Mouse (Mus musculus): ENCODE measurements around the gene Suclg2. TPM values are rescaled to one million over a fixed set of nuclear protein-coding genes. Genes with fewer than 3 reads are reported as not detected.

Suclg2 gene
- polyA plus RNA-seq, 1 experiment from 2014 or later: 112 TPM

GRCm38 (mm10) chr6:95709106-95709505, 9.5 kb downstream of the Suclg2 start:
- no peak overlapping the region for H3K27ac ChIP-seq (ENCODE audit: low read depth, low read length)
- WGBS: 43% methylated on average over 5 of the region's 5 CpGs
- peaks cover 47% of the 10 kb centered on the region for H3K4me1 ChIP-seq (ENCODE audit: control insufficient read depth, insufficient read depth, low read length)
- no peaks in the 10 kb centered on the region for H3K9me3 ChIP-seq (ENCODE audit: control insufficient read depth, low read length)
- no peak for ATAC-seq (ENCODE audit: low FRiP score, low TSS enrichment)
- H3K4me2 ChIP-seq (replicated peaks; ENCODE audit: low read depth, low read length): no peak overlapping the region
- no peak overlapping the region for H3K9ac ChIP-seq (ENCODE audit: low read depth, low read length)
- H3K4me3 ChIP-seq (ENCODE audit: low read length): no peak overlapping the region
- H3K27me3 ChIP-seq (ENCODE audit: control insufficient read depth, insufficient read depth, low read length): no peaks in the 10 kb centered on the region
- H3K36me3 ChIP-seq (ENCODE audit: control insufficient read depth, insufficient read depth, low read length): no peaks in the 10 kb centered on the region

GRCm38 (mm10) chr6:95704626-95705025, 14.0 kb downstream of the Suclg2 start:
- ATAC-seq (ENCODE audit: low FRiP score, low TSS enrichment): no peak
- H3K9me3 ChIP-seq (ENCODE audit: control insufficient read depth, low read length): no peaks in the 10 kb centered on the region
- H3K27ac ChIP-seq (ENCODE audit: low read depth, low read length): no peak overlapping the region
- no peak overlapping the region for H3K4me2 ChIP-seq (replicated peaks; ENCODE audit: low read depth, low read length)
- peaks cover 22% of the 10 kb centered on the region; the same call in 1 of the 2 replicates for H3K4me1 ChIP-seq (ENCODE audit: control insufficient read depth, insufficient read depth, low read length)
- H3K4me3 ChIP-seq (ENCODE audit: low read length): no peak overlapping the region
- H3K9ac ChIP-seq (ENCODE audit: low read depth, low read length): no peak overlapping the region
- 69% methylated on average over 4 of the region's 4 CpGs for WGBS
- H3K36me3 ChIP-seq (ENCODE audit: control insufficient read depth, insufficient read depth, low read length): no peaks in the 10 kb centered on the region; the same call in 1 of the 2 replicates
- no peaks in the 10 kb centered on the region for H3K27me3 ChIP-seq (ENCODE audit: control insufficient read depth, insufficient read depth, low read length)

GRCm38 (mm10) chr6:95702200-95702599, 16.4 kb downstream of the Suclg2 start:
- Histone ChIP-seq H3K27ac (ENCODE audit: low read depth, low read length) (no peak overlapping the region), H3K4me1 (ENCODE audit: control insufficient read depth, insufficient read depth, low read length) (peaks cover 23% of the 10 kb centered on the region; the same call in 1 of the 2 replicates), H3K9me3 (ENCODE audit: control insufficient read depth, low read length) (no peaks in the 10 kb centered on the region), H3K9ac (ENCODE audit: low read depth, low read length) (no peak overlapping the region), H3K4me3 (ENCODE audit: low read length) (no peak overlapping the region), H3K4me2 (replicated peaks; ENCODE audit: low read depth, low read length) (no peak overlapping the region), H3K27me3 (ENCODE audit: control insufficient read depth, insufficient read depth, low read length) (no peaks in the 10 kb centered on the region), H3K36me3 (ENCODE audit: control insufficient read depth, insufficient read depth, low read length) (no peaks in the 10 kb centered on the region; the same call in 1 of the 2 replicates)
- no peak for ATAC-seq (ENCODE audit: low FRiP score, low TSS enrichment)
- 64% methylated on average over 9 of the region's 9 CpGs for WGBS

- WGBS: 29% methylated on average over 7 of the region's 7 CpGs
- no peak overlapping the region for H3K27ac ChIP-seq (ENCODE audit: low read depth, low read length)
Observed at GRCm38 (mm10) chr6:95701786-95702185, 16.8 kb downstream of the Suclg2 start.

GRCm38 (mm10) chr6:95700981-95701610, 17.5 kb downstream of the Suclg2 start:
- no peak overlapping the region for H3K4me2 ChIP-seq (replicated peaks; ENCODE audit: low read depth, low read length)

More at GRCm38 (mm10) chr6:95701786-95702185, 16.8 kb downstream of the Suclg2 start:
- no peak overlapping the region for H3K4me3 ChIP-seq (ENCODE audit: low read length)
- peak; percentile 76 for ATAC-seq (ENCODE audit: low FRiP score, low TSS enrichment)
- H3K36me3 ChIP-seq (ENCODE audit: control insufficient read depth, insufficient read depth, low read length): no peaks in the 10 kb centered on the region; the same call in 1 of the 2 replicates
- H3K9me3 ChIP-seq (ENCODE audit: control insufficient read depth, low read length): no peaks in the 10 kb centered on the region
- H3K9ac ChIP-seq (ENCODE audit: low read depth, low read length): no peak overlapping the region
- no peaks in the 10 kb centered on the region for H3K27me3 ChIP-seq (ENCODE audit: control insufficient read depth, insufficient read depth, low read length)
- H3K4me2 ChIP-seq (replicated peaks; ENCODE audit: low read depth, low read length): no peak overlapping the region
- H3K4me1 ChIP-seq (ENCODE audit: control insufficient read depth, insufficient read depth, low read length): peaks cover 23% of the 10 kb centered on the region; the same call in 1 of the 2 replicates

GRCm38 (mm10) chr6:95700191-95700590, 18.4 kb downstream of the Suclg2 start:
- no peaks in the 10 kb centered on the region; the same call in 1 of the 2 replicates for H3K36me3 ChIP-seq (ENCODE audit: control insufficient read depth, insufficient read depth, low read length)
- H3K27me3 ChIP-seq (ENCODE audit: control insufficient read depth, insufficient read depth, low read length): no peaks in the 10 kb centered on the region
- H3K4me1 ChIP-seq (ENCODE audit: control insufficient read depth, insufficient read depth, low read length): peaks cover 23% of the 10 kb centered on the region; the same call in 1 of the 2 replicates
- no peak overlapping the region for H3K4me2 ChIP-seq (replicated peaks; ENCODE audit: low read depth, low read length)
- WGBS: 53% methylated on average over 5 of the region's 5 CpGs
- H3K4me3 ChIP-seq (ENCODE audit: low read length): no peak overlapping the region
- H3K9me3 ChIP-seq (ENCODE audit: control insufficient read depth, low read length): no peaks in the 10 kb centered on the region
- no peak overlapping the region for H3K27ac ChIP-seq (ENCODE audit: low read depth, low read length)
- H3K9ac ChIP-seq (ENCODE audit: low read depth, low read length): no peak overlapping the region
- ATAC-seq (ENCODE audit: low FRiP score, low TSS enrichment): no peak

More at GRCm38 (mm10) chr6:95700981-95701610, 17.5 kb downstream of the Suclg2 start:
- H3K4me3 ChIP-seq (ENCODE audit: low read length): no peak overlapping the region
- ATAC-seq (ENCODE audit: low FRiP score, low TSS enrichment): no peak
- H3K4me1 ChIP-seq (ENCODE audit: control insufficient read depth, insufficient read depth, low read length): peaks cover 23% of the 10 kb centered on the region; the same call in 1 of the 2 replicates
- no peaks in the 10 kb centered on the region for H3K9me3 ChIP-seq (ENCODE audit: control insufficient read depth, low read length)
- 88% methylated on average over 2 of the region's 2 CpGs for WGBS
- H3K27ac ChIP-seq (ENCODE audit: low read depth, low read length): no peak overlapping the region
- no peak overlapping the region for H3K9ac ChIP-seq (ENCODE audit: low read depth, low read length)
- H3K36me3 ChIP-seq (ENCODE audit: control insufficient read depth, insufficient read depth, low read length): no peaks in the 10 kb centered on the region; the same call in 1 of the 2 replicates
- H3K27me3 ChIP-seq (ENCODE audit: control insufficient read depth, insufficient read depth, low read length): no peaks in the 10 kb centered on the region

- peaks cover 23% of the 10 kb centered on the region; the same call in 1 of the 2 replicates for H3K4me1 ChIP-seq (ENCODE audit: control insufficient read depth, insufficient read depth, low read length)
- no peaks in the 10 kb centered on the region for H3K27me3 ChIP-seq (ENCODE audit: control insufficient read depth, insufficient read depth, low read length)
- no peak overlapping the region for H3K27ac ChIP-seq (ENCODE audit: low read depth, low read length)
- WGBS: 94% methylated on average over 3 of the region's 3 CpGs
- no peak for ATAC-seq (ENCODE audit: low FRiP score, low TSS enrichment)
- no peak overlapping the region for H3K4me2 ChIP-seq (replicated peaks; ENCODE audit: low read depth, low read length)
- no peak overlapping the region for H3K9ac ChIP-seq (ENCODE audit: low read depth, low read length)
- no peaks in the 10 kb centered on the region for H3K9me3 ChIP-seq (ENCODE audit: control insufficient read depth, low read length)
- no peaks in the 10 kb centered on the region; the same call in 1 of the 2 replicates for H3K36me3 ChIP-seq (ENCODE audit: control insufficient read depth, insufficient read depth, low read length)
- no peak overlapping the region for H3K4me3 ChIP-seq (ENCODE audit: low read length)
Observed at GRCm38 (mm10) chr6:95699326-95699725, 19.3 kb downstream of the Suclg2 start.

- ATAC-seq (ENCODE audit: low FRiP score, low TSS enrichment): no peak
- Histone ChIP-seq H3K27ac (ENCODE audit: low read depth, low read length) (no peak overlapping the region), H3K36me3 (ENCODE audit: control insufficient read depth, insufficient read depth, low read length) (no peaks in the 10 kb centered on the region; the same call in 1 of the 2 replicates), H3K9me3 (ENCODE audit: control insufficient read depth, low read length) (no peaks in the 10 kb centered on the region), H3K4me1 (ENCODE audit: control insufficient read depth, insufficient read depth, low read length) (peaks cover 21% of the 10 kb centered on the region; the same call in 1 of the 2 replicates), H3K4me2 (replicated peaks; ENCODE audit: low read depth, low read length) (no peak overlapping the region), H3K4me3 (ENCODE audit: low read length) (no peak overlapping the region), H3K9ac (ENCODE audit: low read depth, low read length) (no peak overlapping the region), H3K27me3 (ENCODE audit: control insufficient read depth, insufficient read depth, low read length) (no peaks in the 10 kb centered on the region)
- 67% methylated on average over 5 of the region's 6 CpGs for WGBS
Observed at GRCm38 (mm10) chr6:95698536-95699162, 20.0 kb downstream of the Suclg2 start.

GRCm38 (mm10) chr6:95694910-95695309, 23.7 kb downstream of the Suclg2 start:
- Histone ChIP-seq H3K4me2 (replicated peaks; ENCODE audit: low read depth, low read length) (no peak overlapping the region), H3K27ac (ENCODE audit: low read depth, low read length) (no peak overlapping the region), H3K27me3 (ENCODE audit: control insufficient read depth, insufficient read depth, low read length) (no peaks in the 10 kb centered on the region), H3K9ac (ENCODE audit: low read depth, low read length) (no peak overlapping the region), H3K4me3 (ENCODE audit: low read length) (no peak overlapping the region), H3K9me3 (ENCODE audit: control insufficient read depth, low read length) (no peaks in the 10 kb centered on the region), H3K4me1 (ENCODE audit: control insufficient read depth, insufficient read depth, low read length) (0 out of 2 replicates have a peak, but pooled peaks cover 7% of the 10 kb centered on the region), H3K36me3 (ENCODE audit: control insufficient read depth, insufficient read depth, low read length) (no peaks in the 10 kb centered on the region)
- ATAC-seq (ENCODE audit: low FRiP score, low TSS enrichment): peak; percentile 43; the same call in 1 of the 2 replicates
- WGBS: 80% methylated on average over 4 of the region's 4 CpGs

Measured in kidney, embryonic 14.5 days (tissue).